ENCODE assay signal across 8 mouse cellular contexts in the genomic region with DNA sequence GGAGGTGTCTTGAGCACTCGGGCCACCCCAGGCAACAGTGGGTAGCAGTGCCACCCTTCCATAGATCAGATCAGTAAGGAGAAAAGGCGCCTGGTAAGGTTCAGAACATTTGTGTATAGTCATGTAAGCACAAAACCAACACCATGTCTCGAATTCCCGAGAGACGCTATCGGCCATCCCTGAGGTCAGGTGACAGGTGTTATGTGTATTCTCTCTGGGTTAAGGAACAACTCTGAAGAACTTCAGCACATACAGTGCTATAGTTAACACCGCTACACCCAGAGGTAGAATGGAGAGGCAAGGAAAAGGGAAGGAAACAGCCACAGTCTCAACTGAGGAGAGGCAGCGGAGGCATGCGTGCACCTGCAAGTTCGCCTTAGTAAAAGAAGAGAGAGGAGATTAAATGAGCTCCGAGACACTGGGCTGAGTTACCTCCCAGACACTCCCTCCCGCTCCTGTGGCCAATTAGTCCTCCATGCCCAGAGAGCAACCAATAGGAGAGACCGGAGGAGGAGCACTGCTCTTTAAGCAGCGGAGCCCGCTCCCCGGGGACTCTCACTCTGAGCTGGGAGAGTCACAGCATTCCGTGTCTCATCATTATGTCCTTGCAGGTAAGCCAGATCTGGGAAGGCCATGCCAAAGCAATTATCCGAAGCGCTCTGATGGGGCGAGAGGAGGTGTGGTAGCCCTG. TPM values are rescaled to one million over a fixed set of nuclear protein-coding genes. Genes with fewer than 3 reads are reported as not detected.
A peak's percentile ranks its signal among the peaks of the same experiment; 100 is the strongest.
DNase-seq lines count a peak whose midpoint lies in the region; ATAC-seq and TF ChIP-seq lines count a peak whose summit lies in the region.

A gene (plus strand): TSS at position 558 of the 691 bp plus-strand sequence.

- H3K36me3 ChIP-seq in embryonic facial prominence, embryonic 15.5 days = no peaks in the 10 kb centered on the region
- H3K36me3 ChIP-seq in heart, embryonic 14.5 days (ENCODE audit: control insufficient read depth, insufficient read depth, low read length) = no peaks in the 10 kb centered on the region
- H3K36me3 ChIP-seq in liver, embryonic 16.5 days (ENCODE audit: control insufficient read depth, insufficient read depth) = no peaks in the 10 kb centered on the region
- no peaks in the 10 kb centered on the region for H3K36me3 ChIP-seq in neural tube, embryonic 13.5 days

- peak within 1 kb of the TSS; percentile 44 for H3K4me3 ChIP-seq in bone marrow macrophage, adult 2 months (ENCODE audit: insufficient read depth, low read length)
- H3K4me3 ChIP-seq in embryonic facial prominence, embryonic 15.5 days (replicated peaks) = peak within 1 kb of the TSS; percentile 21
- H3K4me3 ChIP-seq in heart, embryonic 14.5 days (ENCODE audit: control insufficient read depth in 1 of 2, insufficient read depth in 1 of 2, low read depth in 1 of 2, low read length in 2 of 2) = peak within 1 kb of the TSS; percentile 30 to 36
- H3K4me3 ChIP-seq in liver, embryonic 16.5 days (ENCODE audit: low read depth, low read length) = peak within 1 kb of the TSS; percentile 52
- peak within 1 kb of the TSS; percentile 31 for H3K4me3 ChIP-seq in neural tube, embryonic 13.5 days

- 0 out of 2 replicates have a peak within 1 kb of the TSS, but pooled peaks have one; percentile 9 for H3K9ac ChIP-seq in embryonic facial prominence, embryonic 15.5 days
- peak within 1 kb of the TSS; percentile 44 for H3K9ac ChIP-seq in heart, embryonic 14.5 days (ENCODE audit: low read length)
- peak within 1 kb of the TSS; percentile 40 for H3K9ac ChIP-seq in liver, embryonic 16.5 days (ENCODE audit: low read depth, low read length)
- H3K9ac ChIP-seq in neural tube, embryonic 13.5 days = peak within 1 kb of the TSS; percentile 56

- 5% methylated on average over 20 of the region's 20 CpGs for WGBS in embryonic facial prominence, embryonic 15.5 days
- WGBS in heart, embryonic 14.5 days = 6% methylated on average over 20 of the region's 20 CpGs
- 3% methylated on average over 20 of the region's 20 CpGs for WGBS in liver, embryonic 16.5 days (ENCODE audit: insufficient replicate concordance)
- whole genome bisulfite sequencing in neural tube, embryonic 13.5 days = 3% methylated on average over 20 of the region's 20 CpGs

- ATAC-seq in CD4-positive, CD25-positive, alpha-beta regulatory T cell, adult 4 months = peak; percentile 39
- no peak for ATAC-seq in embryonic facial prominence, embryonic 15.5 days (ENCODE audit: insufficient number of reproducible peaks, low FRiP score, low TSS enrichment, low read depth)
- ATAC-seq in heart, embryonic 14.5 days (ENCODE audit: insufficient number of reproducible peaks, insufficient read depth, low FRiP score, low read depth) = no peak
- peak; percentile 56 for ATAC-seq in liver, embryonic 16.5 days (ENCODE audit: low read depth)
- no peak for ATAC-seq in neural tube, embryonic 13.5 days (ENCODE audit: low read depth)

- peaks cover 6% of the 10 kb centered on the region for H3K4me1 ChIP-seq in bone marrow macrophage, adult 2 months (ENCODE audit: control insufficient read depth, insufficient read depth, low read length)
- H3K4me1 ChIP-seq in embryonic facial prominence, embryonic 15.5 days = peaks cover 17% of the 10 kb centered on the region
- H3K4me1 ChIP-seq in heart, embryonic 14.5 days (ENCODE audit: control insufficient read depth in 2 of 2, insufficient read depth in 2 of 2, low read length in 2 of 2) = peaks cover 6 to 13% of the 10 kb centered on the region in 2 experiments
- H3K4me1 ChIP-seq in liver, embryonic 16.5 days (ENCODE audit: control insufficient read depth, low read depth, low read length) = peaks cover 19% of the 10 kb centered on the region
- H3K4me1 ChIP-seq in neural tube, embryonic 13.5 days (replicated peaks) = peaks cover 24% of the 10 kb centered on the region

- H3K27me3 ChIP-seq in embryonic facial prominence, embryonic 15.5 days = 0 out of 2 replicates have a peak, but pooled peaks cover 7% of the 10 kb centered on the region
- peaks cover 3% of the 10 kb centered on the region; the same call in 1 of the 2 replicates for H3K27me3 ChIP-seq in heart, embryonic 14.5 days (ENCODE audit: control insufficient read depth, insufficient read depth, low read length)
- no peaks in the 10 kb centered on the region for H3K27me3 ChIP-seq in liver, embryonic 16.5 days (ENCODE audit: control insufficient read depth, insufficient read depth, low read depth, low read length)
- peaks cover 10% of the 10 kb centered on the region for H3K27me3 ChIP-seq in neural tube, embryonic 13.5 days

- peak within 1 kb of the TSS; percentile 46 for H3K4me2 ChIP-seq in embryonic facial prominence, embryonic 15.5 days (replicated peaks)
- H3K4me2 ChIP-seq in heart, embryonic 14.5 days (ENCODE audit: low read length) = peak within 1 kb of the TSS; percentile 68
- peak within 1 kb of the TSS; percentile 77 for H3K4me2 ChIP-seq in liver, embryonic 16.5 days (ENCODE audit: low read depth, low read length)
- peak within 1 kb of the TSS; percentile 61 for H3K4me2 ChIP-seq in neural tube, embryonic 13.5 days

- H3K27ac ChIP-seq in bone marrow macrophage, adult 2 months (ENCODE audit: insufficient read depth, low read depth, low read length) = no peak within 1 kb of the TSS
- no peak within 1 kb of the TSS for H3K27ac ChIP-seq in embryonic facial prominence, embryonic 15.5 days (replicated peaks)
- no peak within 1 kb of the TSS for H3K27ac ChIP-seq in heart, embryonic 14.5 days (replicated peaks in 1 of 2; ENCODE audit: control insufficient read depth in 1 of 2, insufficient read depth in 1 of 2, low read depth in 2 of 2, low read length in 2 of 2)
- no peak within 1 kb of the TSS for H3K27ac ChIP-seq in liver, embryonic 16.5 days (ENCODE audit: low read length)
- no peak within 1 kb of the TSS for H3K27ac ChIP-seq in neural tube, embryonic 13.5 days (replicated peaks)

- no peak for TF ChIP-seq POLR2A in bone marrow macrophage, adult 2 months (IDR thresholded peaks at IDR 0.05; ENCODE audit: borderline replicate concordance, low read depth, low read length)

- TF ChIP-seq CTCF in bone marrow macrophage, adult 2 months (IDR thresholded peaks at IDR 0.05; ENCODE audit: low read depth, low read length) = no peak

- DNase-seq in kidney, postnatal 14 days = peak; percentile 74
- peak; percentile 70 for DNase-seq in telencephalon, adult 2 months (ENCODE audit: low read depth, low spot score)

- no peaks in the 10 kb centered on the region for H3K9me3 ChIP-seq in embryonic facial prominence, embryonic 15.5 days (replicated peaks)
- no peaks in the 10 kb centered on the region for H3K9me3 ChIP-seq in heart, embryonic 14.5 days (ENCODE audit: control insufficient read depth, low read length)
- H3K9me3 ChIP-seq in liver, embryonic 16.5 days (replicated peaks; ENCODE audit: control insufficient read depth, low read length) = no peaks in the 10 kb centered on the region
- H3K9me3 ChIP-seq in neural tube, embryonic 13.5 days = no peaks in the 10 kb centered on the region

RNA-seq across cellular contexts. Expression of the gene that starts here (rescaled TPM):
- polyA plus RNA-seq in CD4-positive, CD25-positive, alpha-beta regulatory T cell, adult 4 months (2017; shearing (Covaris generic)) = under 1 TPM in 1 of 2 experiments, not detected in 1; 0.65 TPM
- polyA plus RNA-seq in bone marrow macrophage, adult 2 months (2012; ENCODE audit: insufficient read depth, insufficient read length, missing spikeins) = not detected in 2 replicates
- 3.5 and 3.8 TPM in 2 replicates for polyA plus RNA-seq in embryonic facial prominence, embryonic 15.5 days (2015; fragmentation: Nextera tagmentation; extraction: Ambion mirVana)
- 0.70 and 0.85 TPM in 2 replicates for polyA plus RNA-seq in heart, embryonic 14.5 days (2014; fragmentation: Nextera tagmentation; extraction: Ambion mirVana)
- 0.32 and 0.40 TPM in 2 replicates for polyA plus RNA-seq in liver, embryonic 16.5 days (2015; fragmentation: Nextera tagmentation; extraction: Ambion mirVana)
- 1.3 and 2.3 TPM in 2 replicates for polyA plus RNA-seq in neural tube, embryonic 13.5 days (2015; fragmentation: Nextera tagmentation; extraction: Ambion mirVana)

Comparison
In these comparisons a context has a peak if more than half of its experiments do, and no peak if none do; other contexts are left out.
1. Peak in ATAC-seq in CD4-positive, CD25-positive, alpha-beta regulatory T cell, adult 4 months; RNA of the gene not detected or under 1 TPM.
2. Peak in ATAC-seq, H3K4me3 ChIP-seq, H3K9ac ChIP-seq and H3K4me2 ChIP-seq in liver, embryonic 16.5 days; RNA of the gene not detected or under 1 TPM.